Mouse (Mus musculus): Measurements from ENCODE around the gene Mrtfa. TPM values are rescaled to one million over a fixed set of nuclear protein-coding genes. Genes with fewer than 3 reads are reported as not detected.

The Mrtfa gene
- 3.9 and 4.9 TPM in 2 replicates for polyA plus RNA-seq (2015; fragmentation: Nextera tagmentation; extraction: Ambion mirVana)

- H3K27me3 ChIP-seq = no peaks in the 10 kb centered on the region
- peak within 1 kb of the TSS; percentile 87 for H3K9ac ChIP-seq
- under 1% methylated on average over 48 of the region's 48 CpGs for WGBS (ENCODE audit: insufficient replicate concordance)
- peak within 1 kb of the TSS; percentile 88 for H3K4me3 ChIP-seq (replicated peaks)
- H3K27ac ChIP-seq = peak within 1 kb of the TSS; percentile 36; the same call in 1 of the 2 replicates
- peak; percentile 98 for ATAC-seq (ENCODE audit: low read depth)
- peak; percentile 97 for DNase-seq
- H3K9me3 ChIP-seq (replicated peaks) = no peaks in the 10 kb centered on the region
- peaks cover 28% of the 10 kb centered on the region for H3K4me1 ChIP-seq (replicated peaks)
- H3K36me3 ChIP-seq = no peaks in the 10 kb centered on the region
- H3K4me2 ChIP-seq = peak within 1 kb of the TSS; percentile 99
These were observed at the start of gene Mrtfa for GRCm38 (mm10) chr15:81190630-81191178. Gene Mrtfa (minus strand): TSS chr15:81190757.

DNA sequence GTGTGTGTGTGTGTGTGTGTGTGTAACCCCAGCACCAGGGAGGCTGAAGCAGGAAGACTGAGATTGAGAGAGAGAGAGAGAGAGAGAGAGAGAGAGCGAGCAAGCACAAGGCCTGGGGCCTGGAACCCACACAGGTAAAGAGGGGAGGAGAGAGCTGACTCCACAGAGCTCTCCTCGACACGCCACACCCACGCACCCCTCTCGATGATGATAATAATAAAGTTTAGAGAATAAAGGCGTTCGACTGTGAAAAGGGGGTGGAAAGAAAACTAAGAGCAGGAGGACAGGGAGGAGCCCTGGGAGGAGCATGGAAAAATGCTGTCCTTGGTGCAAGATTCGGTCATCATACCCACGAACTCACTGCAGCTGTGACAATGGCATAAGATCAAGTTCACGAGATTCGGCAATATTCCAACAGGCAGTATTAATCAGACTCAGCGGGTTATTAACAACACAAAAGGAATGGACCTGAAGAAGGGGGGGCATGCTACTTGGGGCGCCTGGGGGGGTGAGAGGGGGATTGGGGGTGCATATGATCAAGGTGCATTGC is 49.3 kb upstream of the Mrtfa start:
- Histone ChIP-seq H3K9ac (no peak overlapping the region), H3K4me2 (no peak overlapping the region), H3K9me3 (replicated peaks) (peaks cover 5% of the 10 kb centered on the region; the same call in 1 of the 2 replicates), H3K36me3 (no peaks in the 10 kb centered on the region), H3K4me3 (replicated peaks) (no peak overlapping the region), H3K27me3 (peaks cover 38% of the 10 kb centered on the region), H3K4me1 (replicated peaks) (peaks cover 5% of the 10 kb centered on the region; the same call in 1 of the 2 replicates), H3K27ac (no peak overlapping the region)
- ATAC-seq (ENCODE audit: low read depth) (no peak), DNase-seq (no peak)
- 67% methylated on average over 13 of the region's 13 CpGs for WGBS (ENCODE audit: insufficient replicate concordance)

DNA sequence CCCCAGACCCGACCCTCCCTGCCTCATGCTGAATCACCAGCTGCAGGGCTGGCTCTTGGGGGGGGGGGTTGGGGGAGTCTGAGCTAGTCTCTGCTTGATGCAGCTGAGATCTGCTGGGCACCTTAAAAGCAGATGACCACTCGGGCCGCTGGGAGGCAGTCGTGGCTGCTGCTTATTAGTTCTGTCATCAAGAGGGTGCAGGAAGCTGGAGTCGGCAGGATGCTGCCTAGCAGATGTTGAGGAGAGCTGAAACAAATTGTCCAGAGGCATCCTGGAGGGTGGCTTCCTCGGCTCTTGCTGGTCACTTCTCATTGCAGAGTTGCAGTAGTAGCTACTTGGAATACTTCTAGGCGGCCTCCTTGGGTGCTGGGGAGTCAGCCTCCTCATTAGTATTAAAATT is 48.7 kb upstream of the Mrtfa start:
- no peak overlapping the region for H3K4me2 ChIP-seq
- H3K27ac ChIP-seq = no peak overlapping the region
- H3K4me1 ChIP-seq (replicated peaks) = peaks cover 5% of the 10 kb centered on the region; the same call in 1 of the 2 replicates
- DNase-seq = no peak
- H3K9ac ChIP-seq = no peak overlapping the region
- H3K36me3 ChIP-seq = no peaks in the 10 kb centered on the region
- ATAC-seq (ENCODE audit: low read depth) = no peak
- H3K27me3 ChIP-seq = peaks cover 44% of the 10 kb centered on the region
- no peak overlapping the region for H3K4me3 ChIP-seq (replicated peaks)
- 22% methylated on average over 7 of the region's 7 CpGs for WGBS (ENCODE audit: insufficient replicate concordance)
- H3K9me3 ChIP-seq (replicated peaks) = peaks cover 1% of the 10 kb centered on the region; the same call in 1 of the 2 replicates

DNA sequence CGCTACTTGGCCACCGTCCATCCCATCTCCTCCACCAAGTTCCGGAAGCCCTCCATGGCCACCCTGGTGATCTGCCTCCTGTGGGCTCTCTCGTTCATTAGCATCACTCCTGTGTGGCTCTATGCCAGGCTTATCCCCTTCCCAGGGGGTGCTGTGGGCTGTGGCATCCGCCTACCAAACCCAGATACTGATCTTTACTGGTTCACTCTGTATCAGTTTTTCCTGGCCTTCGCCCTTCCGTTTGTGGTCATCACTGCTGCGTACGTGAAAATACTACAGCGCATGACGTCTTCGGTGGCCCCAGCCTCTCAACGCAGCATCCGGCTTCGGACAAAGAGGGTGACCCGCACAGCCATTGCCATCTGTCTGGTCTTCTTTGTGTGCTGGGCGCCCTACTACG is 46.9 kb upstream of the Mrtfa start:
- WGBS (ENCODE audit: insufficient replicate concordance) = 72% methylated on average over 18 of the region's 18 CpGs
- peaks cover 59% of the 10 kb centered on the region for H3K27me3 ChIP-seq
- H3K27ac ChIP-seq = no peak overlapping the region
- peaks cover 5% of the 10 kb centered on the region; the same call in 1 of the 2 replicates for H3K4me1 ChIP-seq (replicated peaks)
- no peaks in the 10 kb centered on the region for H3K9me3 ChIP-seq (replicated peaks)
- no peak overlapping the region for H3K9ac ChIP-seq
- H3K4me3 ChIP-seq (replicated peaks) = no peak overlapping the region
- ATAC-seq (ENCODE audit: low read depth) (no peak), DNase-seq (no peak)
- no peak overlapping the region for H3K4me2 ChIP-seq
- H3K36me3 ChIP-seq = no peaks in the 10 kb centered on the region

- DNase-seq = no peak
- no peak overlapping the region for H3K9ac ChIP-seq
These were observed 45.5 kb upstream of the Mrtfa start for GRCm38 (mm10) chr15:81236062-81236461.

DNA sequence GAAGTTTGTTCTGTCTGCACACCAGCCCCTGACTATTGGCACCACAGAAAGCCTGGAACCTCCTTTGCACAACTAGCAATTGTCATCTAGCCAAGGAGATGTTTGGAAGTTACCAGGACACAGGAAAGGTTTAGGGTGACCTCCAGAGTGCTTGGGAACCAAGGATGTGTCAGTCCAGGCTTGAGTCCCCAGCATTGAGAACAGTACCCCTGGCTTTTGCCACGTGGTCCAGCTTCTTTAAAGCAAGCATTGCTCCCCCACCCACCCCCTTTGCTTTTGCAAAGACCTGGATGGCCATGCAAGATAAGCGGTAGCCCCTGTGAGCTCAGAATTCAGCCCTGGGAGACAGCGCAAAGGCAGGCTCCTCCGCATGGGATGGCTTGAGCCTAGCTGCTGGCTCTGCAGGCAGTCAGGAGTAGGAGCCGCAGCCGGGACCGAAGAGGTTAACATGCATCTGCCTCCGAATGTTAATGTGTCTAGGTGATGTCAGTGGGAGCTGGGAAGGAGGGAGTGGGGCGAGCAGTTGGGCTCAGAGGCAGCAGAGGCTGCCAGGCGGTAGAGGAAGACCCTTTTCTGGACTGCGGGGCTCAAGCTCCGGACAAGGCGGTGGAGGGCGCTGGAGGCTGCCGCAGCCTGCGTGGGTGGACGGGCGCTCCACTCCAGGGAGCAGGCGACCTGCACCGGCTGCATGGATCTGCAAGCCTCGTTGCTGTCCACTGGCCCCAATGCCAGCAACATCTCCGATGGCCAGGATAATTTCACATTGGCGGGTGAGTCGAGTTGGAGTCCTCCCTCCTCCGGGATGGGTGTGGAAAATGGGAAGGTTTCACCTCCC is 44.7 kb upstream of the Mrtfa start, which contains the start of gene Mchr1:
Mchr1 (plus strand) TSS at position 414 of the 835 bp plus-strand sequence.
- peak within 1 kb of the TSS; percentile 35 for H3K4me3 ChIP-seq (replicated peaks)
- no peak for DNase-seq
- no peak within 1 kb of the TSS for H3K9ac ChIP-seq
- H3K4me1 ChIP-seq (replicated peaks) = peaks cover 5% of the 10 kb centered on the region; the same call in 1 of the 2 replicates
- peaks cover 59% of the 10 kb centered on the region for H3K27me3 ChIP-seq
- ATAC-seq (ENCODE audit: low read depth) = no peak
- no peak within 1 kb of the TSS for H3K27ac ChIP-seq
- H3K4me2 ChIP-seq = peak within 1 kb of the TSS; percentile 52
- H3K36me3 ChIP-seq = no peaks in the 10 kb centered on the region
- WGBS (ENCODE audit: insufficient replicate concordance) = 3% methylated on average over 25 of the region's 25 CpGs
- H3K9me3 ChIP-seq (replicated peaks) = no peaks in the 10 kb centered on the region

More at GRCm38 (mm10) chr15:81236062-81236461, 45.5 kb upstream of the Mrtfa start:
- no peak for ATAC-seq (ENCODE audit: low read depth)
- Histone ChIP-seq H3K36me3 (no peaks in the 10 kb centered on the region), H3K27ac (no peak overlapping the region), H3K4me3 (replicated peaks) (0 out of 2 replicates have a peak overlapping the region, but pooled peaks have one; percentile 35), H3K4me2 (0 out of 2 replicates have a peak overlapping the region, but pooled peaks have one; percentile 52), H3K4me1 (replicated peaks) (peaks cover 5% of the 10 kb centered on the region; the same call in 1 of the 2 replicates), H3K27me3 (peaks cover 59% of the 10 kb centered on the region), H3K9me3 (replicated peaks) (no peaks in the 10 kb centered on the region)
- WGBS (ENCODE audit: insufficient replicate concordance) = 14% methylated on average over 8 of the region's 8 CpGs

- no peak overlapping the region for H3K4me3 ChIP-seq (replicated peaks)
- H3K9ac ChIP-seq = no peak overlapping the region
- H3K27ac ChIP-seq = no peak overlapping the region
- no peak overlapping the region for H3K4me2 ChIP-seq
- 45% methylated on average over 7 of the region's 7 CpGs for WGBS (ENCODE audit: insufficient replicate concordance)
- no peaks in the 10 kb centered on the region for H3K36me3 ChIP-seq
- no peaks in the 10 kb centered on the region for H3K9me3 ChIP-seq (replicated peaks)
- DNase-seq (no peak), ATAC-seq (ENCODE audit: low read depth) (no peak)
- peaks cover 5% of the 10 kb centered on the region; the same call in 1 of the 2 replicates for H3K4me1 ChIP-seq (replicated peaks)
- H3K27me3 ChIP-seq = peaks cover 38% of the 10 kb centered on the region
These were observed 40.8 kb upstream of the Mrtfa start for GRCm38 (mm10) chr15:81231325-81231724.

DNA sequence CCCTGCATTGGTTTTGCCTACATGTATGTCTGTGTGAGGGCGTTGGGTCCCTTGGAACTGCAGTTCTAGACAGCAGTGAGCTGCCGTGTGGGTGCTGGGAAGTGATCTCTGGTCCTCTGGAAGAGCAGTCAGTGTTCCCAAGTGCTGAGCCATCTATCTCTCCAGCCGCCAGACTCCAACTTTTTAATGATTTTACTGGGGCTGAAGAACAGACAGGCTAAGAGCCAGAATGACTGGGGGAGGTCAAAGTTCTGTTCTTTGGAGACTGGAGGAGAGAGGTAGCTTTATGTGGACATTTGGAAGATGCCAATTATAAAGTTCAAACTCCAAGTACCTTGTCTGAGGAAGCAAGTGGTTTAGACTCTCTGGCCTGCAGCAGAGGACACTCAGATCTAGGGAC is 39.2 kb upstream of the Mrtfa start:
- H3K4me2 ChIP-seq = no peak overlapping the region
- ATAC-seq (ENCODE audit: low read depth) = no peak
- DNase-seq = no peak
- no peaks in the 10 kb centered on the region for H3K9me3 ChIP-seq (replicated peaks)
- no peak overlapping the region for H3K27ac ChIP-seq
- WGBS (ENCODE audit: insufficient replicate concordance) = 41% methylated on average over 3 of the region's 3 CpGs
- H3K4me3 ChIP-seq (replicated peaks) = no peak overlapping the region
- peaks cover 22% of the 10 kb centered on the region for H3K27me3 ChIP-seq
- H3K9ac ChIP-seq = no peak overlapping the region
- H3K36me3 ChIP-seq = no peaks in the 10 kb centered on the region
- H3K4me1 ChIP-seq (replicated peaks) = no peaks in the 10 kb centered on the region

- Histone ChIP-seq H3K4me2 (no peak overlapping the region), H3K27me3 (peaks cover 7% of the 10 kb centered on the region; the same call in 1 of the 2 replicates), H3K4me3 (replicated peaks) (no peak overlapping the region), H3K9ac (no peak overlapping the region), H3K9me3 (replicated peaks) (no peaks in the 10 kb centered on the region), H3K36me3 (no peaks in the 10 kb centered on the region), H3K27ac (no peak overlapping the region), H3K4me1 (replicated peaks) (no peaks in the 10 kb centered on the region)
- WGBS (ENCODE audit: insufficient replicate concordance) = 57% methylated on average over 3 of the region's 3 CpGs
- ATAC-seq (ENCODE audit: low read depth) = no peak
- DNase-seq = no peak
These were observed 37.7 kb upstream of the Mrtfa start for GRCm38 (mm10) chr15:81228258-81228657.

DNA sequence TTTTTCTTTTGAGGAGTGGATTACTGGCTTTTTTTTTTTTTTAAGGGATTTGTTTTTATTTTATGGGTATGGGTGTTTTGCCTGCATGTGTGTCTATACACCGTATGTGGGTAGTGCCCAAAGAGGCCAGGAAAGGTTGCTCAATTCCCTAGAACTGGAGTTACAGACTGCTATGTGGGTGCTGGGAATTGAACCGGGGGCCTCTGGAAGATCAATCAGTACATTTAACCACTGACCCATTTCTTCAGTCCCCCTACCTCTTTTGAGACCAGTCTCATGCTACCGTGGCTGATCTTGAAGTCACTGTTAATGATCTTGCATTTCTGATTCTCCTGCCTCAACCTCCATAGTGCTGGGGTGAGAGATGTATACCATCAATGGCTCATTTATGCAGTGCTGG is 36.7 kb upstream of the Mrtfa start:
- no peaks in the 10 kb centered on the region for H3K9me3 ChIP-seq (replicated peaks)
- H3K4me2 ChIP-seq = no peak overlapping the region
- 0 out of 2 replicates have a peak, but pooled peaks cover 2% of the 10 kb centered on the region for H3K27me3 ChIP-seq
- DNase-seq = no peak
- 62% methylated on average over 3 of the region's 3 CpGs for whole genome bisulfite sequencing (ENCODE audit: insufficient replicate concordance)
- no peak overlapping the region for H3K9ac ChIP-seq
- H3K4me1 ChIP-seq (replicated peaks) = no peaks in the 10 kb centered on the region
- no peak overlapping the region for H3K27ac ChIP-seq
- no peak overlapping the region for H3K4me3 ChIP-seq (replicated peaks)
- ATAC-seq (ENCODE audit: low read depth) = no peak
- no peaks in the 10 kb centered on the region for H3K36me3 ChIP-seq

- Histone ChIP-seq H3K27me3 (0 out of 2 replicates have a peak, but pooled peaks cover 2% of the 10 kb centered on the region), H3K27ac (no peak overlapping the region), H3K9ac (no peak overlapping the region), H3K4me2 (no peak overlapping the region), H3K9me3 (replicated peaks) (no peaks in the 10 kb centered on the region), H3K36me3 (no peaks in the 10 kb centered on the region), H3K4me3 (replicated peaks) (no peak overlapping the region), H3K4me1 (replicated peaks) (no peaks in the 10 kb centered on the region)
- WGBS (ENCODE audit: insufficient replicate concordance) = 57% methylated on average over 4 of the region's 4 CpGs
- ATAC-seq (ENCODE audit: low read depth) (no peak), DNase-seq (no peak)
These were observed 36.2 kb upstream of the Mrtfa start for GRCm38 (mm10) chr15:81226796-81227195.
